Mouse (Mus musculus) cortical plate, adult 2 months (tissue): ENCODE measurements around the gene Nceh1. TPM values are rescaled to one million over a fixed set of nuclear protein-coding genes. Genes with fewer than 3 reads are reported as not detected.

Source experiments
- H3K27ac ChIP-seq: fragments of 200-500 bp; 2 replicates; pipeline ENCODE4 v1.5.1; 2012; ENCODE audit warnings: low read length, control low read depth, inconsistent platforms; ENCODE audit not compliant: insufficient read depth
- H3K4me1 ChIP-seq: fragments of 200-500 bp; 2 replicates; pipeline ENCODE4 v1.6.1; 2011; ENCODE audit warnings: low read length; ENCODE audit not compliant: control insufficient read depth, insufficient read depth
- H3K4me3 ChIP-seq: fragments of 200-500 bp; 2 replicates; pipeline ENCODE4 v1.5.1; 2011; ENCODE audit warnings: mild to moderate bottlenecking, low read length, control low read depth; ENCODE audit not compliant: insufficient read depth
- CTCF ChIP-seq: fragments of 200-500 bp; IDR thresholded peaks from 2 replicates; pipeline ENCODE4 v1.5.1; 2011; ENCODE audit warnings: mild to moderate bottlenecking, control low read depth, low read length; ENCODE audit not compliant: insufficient read depth; ENCODE audit errors: extremely low read depth
- POLR2A ChIP-seq: fragments of 200-500 bp; IDR thresholded peaks from 2 replicates; pipeline ENCODE4 v1.6.1; 2011; ENCODE audit warnings: mild to moderate bottlenecking, low read length, control low read depth; ENCODE audit not compliant: insufficient read depth; ENCODE audit errors: extremely low read depth
- polyA plus RNA-seq: library from polyadenylated mRNA; depleted of rRNA; stranded (reverse); fragments of >200 nt; gene quantifications from 2 replicates; pipeline ENCODE4 v1.2.3, GENCODE M21; 2012

Nceh1 gene
- polyA plus RNA-seq, 1 experiment = 62.1 TPM

GRCm38 (mm10) chr3:27241864-27242263 is 59.1 kb downstream of the Nceh1 start:
- TF ChIP-seq POLR2A (no peak), CTCF (no peak)
- Histone ChIP-seq H3K4me1 (no peaks in the 10 kb centered on the region), H3K4me3 (no peak overlapping the region), H3K27ac (no peak overlapping the region)

- H3K27ac ChIP-seq = no peak overlapping the region
- no peak for TF ChIP-seq CTCF
- no peak for TF ChIP-seq POLR2A
- no peak overlapping the region for H3K4me3 ChIP-seq
- H3K4me1 ChIP-seq = no peaks in the 10 kb centered on the region
Measured at GRCm38 (mm10) chr3:27246166-27246565, 63.4 kb downstream of the Nceh1 start.

- H3K4me1 ChIP-seq = no peaks in the 10 kb centered on the region
- no peak overlapping the region for H3K27ac ChIP-seq
- TF ChIP-seq POLR2A (no peak), CTCF (no peak)
- H3K4me3 ChIP-seq = no peak overlapping the region
Measured at GRCm38 (mm10) chr3:27247785-27248184, 65.0 kb downstream of the Nceh1 start.

- Histone ChIP-seq H3K4me3 (no peak overlapping the region), H3K27ac (no peak overlapping the region), H3K4me1 (no peaks in the 10 kb centered on the region)
- no peak for TF ChIP-seq POLR2A
- TF ChIP-seq CTCF = no peak
Measured at GRCm38 (mm10) chr3:27249030-27249429, 66.3 kb downstream of the Nceh1 start.

- H3K4me1 ChIP-seq = no peaks in the 10 kb centered on the region
- H3K27ac ChIP-seq = no peak overlapping the region
- TF ChIP-seq CTCF (0 out of 2 replicates have a peak, but pooled peaks have one; percentile 20), POLR2A (no peak)
- no peak overlapping the region for H3K4me3 ChIP-seq
Measured at GRCm38 (mm10) chr3:27250936-27251335, 68.2 kb downstream of the Nceh1 start.

GRCm38 (mm10) chr3:27258461-27258860 is 75.7 kb downstream of the Nceh1 start:
- no peaks in the 10 kb centered on the region for H3K4me1 ChIP-seq
- H3K27ac ChIP-seq = no peak overlapping the region
- no peak overlapping the region for H3K4me3 ChIP-seq
- TF ChIP-seq CTCF = no peak
- no peak for TF ChIP-seq POLR2A

- H3K4me1 ChIP-seq = no peaks in the 10 kb centered on the region
- no peak overlapping the region for H3K4me3 ChIP-seq
- no peak for TF ChIP-seq POLR2A
- TF ChIP-seq CTCF = no peak
- H3K27ac ChIP-seq = no peak overlapping the region
Measured at GRCm38 (mm10) chr3:27260393-27260792, 77.6 kb downstream of the Nceh1 start.

- TF ChIP-seq CTCF (no peak), POLR2A (no peak)
- Histone ChIP-seq H3K27ac (no peak overlapping the region), H3K4me1 (no peaks in the 10 kb centered on the region), H3K4me3 (no peak overlapping the region)
Measured at GRCm38 (mm10) chr3:27267327-27267726, 84.6 kb downstream of the Nceh1 start.

GRCm38 (mm10) chr3:27267887-27268286 is 85.1 kb downstream of the Nceh1 start:
- TF ChIP-seq POLR2A = no peak
- no peak for TF ChIP-seq CTCF
- Histone ChIP-seq H3K4me3 (no peak overlapping the region), H3K27ac (no peak overlapping the region), H3K4me1 (no peaks in the 10 kb centered on the region)

GRCm38 (mm10) chr3:27269151-27269550 is 86.4 kb downstream of the Nceh1 start:
- no peak overlapping the region for H3K4me3 ChIP-seq
- H3K4me1 ChIP-seq = no peaks in the 10 kb centered on the region
- no peak for TF ChIP-seq CTCF
- no peak for TF ChIP-seq POLR2A
- no peak overlapping the region for H3K27ac ChIP-seq
